Mouse (Mus musculus) liver, embryonic 12.5 days (tissue): ENCODE data around the gene Oaz2. TPM values are rescaled to one million over a fixed set of nuclear protein-coding genes. Genes with fewer than 3 reads are reported as not detected.
A peak's percentile ranks its signal among the peaks of the same experiment; 100 is the strongest.

ENCODE experiments used
- ATAC-seq: fragments of 200-750 bp; cut with Nextera tagmentation; 2 replicates; pipeline ENCODE4 v1.8.0; 2017; ENCODE audit warnings: moderate number of reproducible peaks, mild to moderate bottlenecking, moderate library complexity
- H3K27ac ChIP-seq: fragments of 300-500 bp; sonication (generic); 2 replicates; pipeline ENCODE4 v1.5.1; 2016; ENCODE audit warnings: mild to moderate bottlenecking
- H3K27me3 ChIP-seq: fragments of 300-500 bp; sonication (generic); replicated peaks from 2 replicates; pipeline ENCODE4 v1.6.1; 2016; ENCODE audit warnings: mild to moderate bottlenecking, moderate library complexity
- H3K36me3 ChIP-seq: fragments of 300-500 bp; sonication (generic); 2 replicates; pipeline ENCODE4 v1.6.1; 2016; ENCODE audit warnings: mild to moderate bottlenecking, moderate library complexity
- H3K4me1 ChIP-seq: fragments of 300-500 bp; sonication (generic); 2 replicates; pipeline ENCODE4 v1.6.1; 2016
- H3K4me2 ChIP-seq: fragments of 300-500 bp; sonication (generic); 2 replicates; pipeline ENCODE4 v1.6.1; 2016; ENCODE audit warnings: mild to moderate bottlenecking, moderate library complexity
- H3K4me3 ChIP-seq: fragments of 300-500 bp; sonication (generic); 2 replicates; pipeline ENCODE4 v1.5.1; 2016; ENCODE audit warnings: mild to moderate bottlenecking, moderate library complexity
- H3K9ac ChIP-seq: fragments of 300-500 bp; sonication (generic); 2 replicates; pipeline ENCODE4 v1.6.1; 2016; ENCODE audit warnings: mild to moderate bottlenecking, moderate library complexity
- H3K9me3 ChIP-seq: fragments of 300-500 bp; sonication (generic); replicated peaks from 2 replicates; pipeline ENCODE4 v1.6.1; 2016; ENCODE audit warnings: mild to moderate bottlenecking, moderate library complexity
- WGBS: fragments of 180-500 bp; shearing (Covaris S2); methylation state at CpG from one replicate; pipeline ENCODE4 v1.1.7; 2016; ENCODE audit not compliant: insufficient replicate concordance; 5-methylcytosine and 5-hydroxymethylcytosine counted together
- polyA plus RNA-seq: library from polyadenylated mRNA; unstranded; fragments of >200 nt; fragmentation: Nextera tagmentation; extraction: Ambion mirVana; gene quantifications from 2 replicates; pipeline ENCODE4 v1.2.1, GENCODE M21; 2016

Oaz2 gene
- polyA plus RNA-seq, 1 experiment from 2014 or later, result 71.0 TPM

DNA sequence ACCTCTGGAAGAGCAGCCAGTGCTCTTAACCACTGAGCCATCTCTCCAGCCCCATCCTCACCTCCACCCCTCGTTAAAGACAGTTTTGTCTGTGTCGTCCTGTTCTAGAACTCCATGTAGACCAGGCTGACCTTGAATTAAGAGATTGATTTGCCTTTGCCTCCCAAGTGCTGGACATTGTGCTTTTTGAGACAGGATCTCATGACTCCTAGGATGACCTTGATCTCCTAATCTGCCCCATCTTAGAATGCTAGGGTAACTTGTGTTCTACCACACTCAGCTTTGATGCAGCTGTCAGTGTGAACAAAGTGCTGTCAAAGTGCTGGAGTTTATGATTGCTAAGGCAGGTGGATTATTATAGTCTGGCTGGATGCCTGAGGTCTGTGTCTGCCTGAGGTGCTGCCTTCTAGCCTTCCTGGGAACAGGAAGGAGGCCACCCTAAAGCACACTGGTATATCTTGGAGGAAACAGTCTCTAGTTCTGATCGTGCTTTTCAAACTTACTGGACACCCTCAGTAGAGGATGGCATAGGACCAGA lies 13.0 kb upstream of the Oaz2 start:
- H3K4me2 ChIP-seq, result no peak overlapping the region
- no peaks in the 10 kb centered on the region for H3K27me3 ChIP-seq
- H3K27ac ChIP-seq, result no peak overlapping the region
- H3K9me3 ChIP-seq, result no peaks in the 10 kb centered on the region
- no peak overlapping the region for H3K4me3 ChIP-seq
- H3K36me3 ChIP-seq, result no peaks in the 10 kb centered on the region
- no peak for ATAC-seq
- H3K4me1 ChIP-seq, result peaks cover 14% of the 10 kb centered on the region
- H3K9ac ChIP-seq, result no peak overlapping the region
- WGBS, result 57% methylated on average over 3 of the region's 3 CpGs

DNA sequence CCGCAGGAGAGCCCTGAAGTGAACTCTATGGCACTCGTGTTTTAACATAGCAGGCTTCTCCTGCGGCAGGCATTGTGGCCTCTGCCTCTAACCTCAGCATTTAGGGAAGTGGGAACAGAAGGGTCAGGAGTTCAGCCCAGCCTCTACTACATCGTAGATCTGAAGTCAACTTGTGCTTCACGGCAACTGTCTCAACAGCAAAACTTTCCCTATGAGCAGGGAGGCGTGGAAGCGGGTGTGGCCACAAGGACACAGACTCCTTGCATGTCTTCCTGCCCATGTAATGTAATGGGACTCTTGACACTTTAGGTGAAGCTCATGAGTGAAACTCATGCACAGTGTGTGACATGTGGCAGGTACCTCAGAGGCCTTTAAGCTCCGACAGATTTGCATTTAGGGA lies 12.3 kb upstream of the Oaz2 start:
- Histone ChIP-seq H3K27me3 (no peaks in the 10 kb centered on the region), H3K4me2 (no peak overlapping the region), H3K4me1 (peaks cover 6% of the 10 kb centered on the region), H3K36me3 (no peaks in the 10 kb centered on the region), H3K27ac (no peak overlapping the region), H3K9ac (no peak overlapping the region), H3K4me3 (no peak overlapping the region), H3K9me3 (no peaks in the 10 kb centered on the region)
- 42% methylated on average over 8 of the region's 8 CpGs for WGBS
- no peak for ATAC-seq

DNA sequence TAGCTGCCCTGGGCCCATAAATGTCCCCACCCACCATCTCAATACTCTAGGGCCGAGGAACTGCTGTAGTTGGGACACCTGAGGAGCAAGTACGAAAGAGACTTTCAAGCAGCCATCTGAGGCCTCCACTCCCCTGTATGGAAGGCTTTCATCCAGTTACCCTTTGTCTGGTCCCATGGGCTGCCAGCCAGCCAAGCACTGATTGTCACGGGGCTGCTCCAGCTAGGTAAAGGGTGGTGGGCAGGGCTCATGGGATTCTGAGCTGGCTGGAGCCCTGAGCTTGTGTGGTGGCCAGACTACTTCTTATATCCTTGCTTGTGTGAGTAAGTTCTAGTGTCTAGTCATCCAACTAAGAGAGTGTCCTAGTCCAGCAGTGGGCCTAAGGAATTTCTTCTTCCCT lies 10.6 kb upstream of the Oaz2 start:
- Histone ChIP-seq H3K4me2 (no peak overlapping the region), H3K27me3 (no peaks in the 10 kb centered on the region), H3K4me3 (no peak overlapping the region), H3K36me3 (no peaks in the 10 kb centered on the region), H3K9ac (no peak overlapping the region), H3K27ac (no peak overlapping the region), H3K9me3 (no peaks in the 10 kb centered on the region), H3K4me1 (0 out of 2 replicates have a peak, but pooled peaks cover 4% of the 10 kb centered on the region)
- ATAC-seq, result no peak
- WGBS, result 71% methylated on average over 3 of the region's 3 CpGs

DNA sequence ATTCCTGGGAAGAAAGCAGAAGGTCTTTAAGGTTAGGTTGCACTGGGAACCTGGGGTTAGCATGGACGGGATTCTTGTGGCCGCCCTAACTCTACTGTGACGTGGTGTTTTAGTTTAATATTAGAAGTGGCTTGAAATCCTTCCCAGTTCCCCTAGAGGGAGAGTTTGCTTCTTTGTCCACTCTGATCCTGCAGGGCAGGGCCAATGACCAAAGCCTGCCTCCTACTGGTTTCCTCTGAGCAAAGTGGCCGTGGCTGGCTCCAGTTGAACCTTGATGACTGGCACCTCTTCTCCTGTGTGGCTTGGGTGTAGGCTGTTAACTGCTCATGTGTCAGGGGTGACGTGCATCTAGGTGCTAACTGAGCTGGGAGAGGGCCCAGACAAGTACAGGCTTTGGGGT lies 6.8 kb upstream of the Oaz2 start:
- H3K9me3 ChIP-seq, result no peaks in the 10 kb centered on the region
- H3K4me2 ChIP-seq, result no peak overlapping the region
- H3K27me3 ChIP-seq, result no peaks in the 10 kb centered on the region
- peaks cover 2% of the 10 kb centered on the region; the same call in 1 of the 2 replicates for H3K4me1 ChIP-seq
- H3K27ac ChIP-seq, result no peak overlapping the region
- H3K9ac ChIP-seq, result no peak overlapping the region
- WGBS, result 50% methylated on average over 5 of the region's 5 CpGs
- H3K4me3 ChIP-seq, result no peak overlapping the region
- no peak for ATAC-seq
- H3K36me3 ChIP-seq, result no peaks in the 10 kb centered on the region

DNA sequence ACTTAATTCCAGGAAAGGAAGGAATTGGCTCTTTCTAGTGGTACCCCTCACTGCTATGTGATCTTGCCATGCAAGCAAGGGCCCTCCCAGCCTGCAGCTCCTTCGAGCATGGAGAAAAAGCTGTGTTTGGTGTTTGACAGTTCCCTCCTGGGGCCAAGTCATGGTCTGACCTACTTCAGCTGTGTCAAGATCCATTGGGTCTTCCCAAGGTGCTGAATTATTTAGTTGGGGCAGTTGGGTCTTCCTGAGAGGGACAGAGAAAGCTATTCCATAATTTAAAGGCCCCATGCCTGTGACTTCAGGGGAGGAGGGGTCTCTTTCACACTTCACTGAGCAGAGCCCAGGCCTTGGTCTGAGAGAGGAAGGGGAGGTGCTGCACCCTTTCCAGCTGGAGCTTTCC lies 6.3 kb upstream of the Oaz2 start:
- Histone ChIP-seq H3K4me3 (no peak overlapping the region), H3K4me1 (peaks cover 5% of the 10 kb centered on the region; the same call in 1 of the 2 replicates), H3K27ac (no peak overlapping the region), H3K9ac (no peak overlapping the region), H3K36me3 (no peaks in the 10 kb centered on the region), H3K9me3 (no peaks in the 10 kb centered on the region), H3K4me2 (no peak overlapping the region), H3K27me3 (no peaks in the 10 kb centered on the region)
- WGBS, result 63% methylated on average over 1 of the region's 1 CpGs
- no peak for ATAC-seq

DNA sequence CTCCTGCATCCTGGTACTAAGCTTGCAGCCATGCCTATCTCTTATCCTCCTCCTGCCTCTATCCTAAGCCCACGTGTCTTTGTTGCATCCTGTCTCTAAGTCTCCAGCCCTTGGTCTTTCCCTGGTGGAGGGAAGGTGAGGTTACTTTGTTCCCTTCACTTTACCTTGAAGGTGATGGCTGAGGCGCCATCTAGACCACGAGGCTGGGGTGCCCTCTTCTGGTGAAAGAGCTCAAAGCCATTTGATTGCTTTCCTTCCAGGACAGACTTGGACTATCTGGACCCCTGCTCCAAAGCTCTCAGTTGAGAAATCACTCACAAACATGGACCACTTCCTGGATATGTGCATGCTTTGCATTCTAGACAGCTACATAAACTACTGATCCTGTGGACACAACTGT lies 3.6 kb upstream of the Oaz2 start:
- Histone ChIP-seq H3K4me1 (peaks cover 5% of the 10 kb centered on the region; the same call in 1 of the 2 replicates), H3K36me3 (no peaks in the 10 kb centered on the region), H3K4me3 (no peak overlapping the region), H3K4me2 (no peak overlapping the region), H3K9me3 (no peaks in the 10 kb centered on the region), H3K9ac (no peak overlapping the region), H3K27ac (no peak overlapping the region), H3K27me3 (no peaks in the 10 kb centered on the region)
- WGBS, result 2% methylated on average over 3 of the region's 3 CpGs
- no peak for ATAC-seq

DNA sequence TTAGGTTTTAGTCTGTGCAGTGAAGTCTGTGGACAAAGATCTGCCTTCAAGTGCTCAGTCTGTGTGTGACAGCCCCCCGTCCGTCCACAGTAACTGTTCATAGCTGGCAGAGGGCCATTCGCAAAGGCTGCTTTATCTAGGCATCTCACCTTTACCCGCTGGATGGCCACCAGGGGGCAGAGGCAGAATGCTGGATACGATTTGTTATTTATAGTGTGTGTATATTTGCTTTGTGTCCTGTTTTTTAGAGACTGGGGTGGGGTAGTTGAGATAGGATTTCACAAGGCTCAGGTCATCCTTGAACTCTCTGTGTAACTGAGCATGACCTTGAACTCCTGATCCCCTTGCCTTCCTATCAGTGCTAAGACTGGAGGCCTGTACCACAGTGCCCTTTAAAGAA lies 1.8 kb upstream of the Oaz2 start:
- whole genome bisulfite sequencing, result 17% methylated on average over 5 of the region's 5 CpGs
- H3K4me3 ChIP-seq, result no peak overlapping the region
- ATAC-seq, result 0 out of 2 replicates have a peak, but pooled peaks have one; percentile 30
- peaks cover 5% of the 10 kb centered on the region; the same call in 1 of the 2 replicates for H3K4me1 ChIP-seq
- no peaks in the 10 kb centered on the region for H3K9me3 ChIP-seq
- H3K27me3 ChIP-seq, result no peaks in the 10 kb centered on the region
- no peak overlapping the region for H3K27ac ChIP-seq
- H3K9ac ChIP-seq, result no peak overlapping the region
- no peak overlapping the region for H3K4me2 ChIP-seq
- no peaks in the 10 kb centered on the region for H3K36me3 ChIP-seq

DNA sequence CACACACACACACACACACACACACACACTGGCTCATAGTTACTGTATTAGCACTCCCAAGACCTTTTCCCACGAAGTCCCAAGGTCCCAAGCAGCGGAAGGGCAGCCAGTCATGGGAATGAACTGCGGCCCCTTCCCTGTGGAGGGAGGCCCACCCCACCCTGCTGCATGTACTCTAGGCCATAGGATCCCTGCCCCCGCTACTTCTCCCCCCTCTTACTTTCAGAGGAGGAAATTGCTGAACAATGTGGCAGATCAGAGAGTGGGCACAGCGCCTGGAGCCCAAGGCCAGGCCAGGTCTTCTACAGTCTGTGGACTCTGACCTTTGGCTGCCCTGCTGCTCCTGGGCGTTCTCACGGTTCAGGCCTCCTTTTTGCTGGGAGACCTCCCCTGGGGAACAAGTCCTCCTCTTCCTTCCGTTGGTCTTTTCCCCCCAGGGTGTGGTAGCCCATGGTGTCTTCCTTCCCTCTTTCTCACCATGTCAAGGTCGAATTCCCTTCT lies 3.7 kb downstream of the Oaz2 start:
- Histone ChIP-seq H3K36me3 (no peaks in the 10 kb centered on the region), H3K4me1 (peaks cover 17% of the 10 kb centered on the region), H3K27me3 (no peaks in the 10 kb centered on the region), H3K4me2 (peak overlapping the region; percentile 7; the same call in 1 of the 2 replicates), H3K4me3 (no peak overlapping the region), H3K9me3 (no peaks in the 10 kb centered on the region), H3K9ac (no peak overlapping the region), H3K27ac (peak overlapping the region; percentile 13; the same call in 1 of the 2 replicates)
- no peak for ATAC-seq
- WGBS, result 48% methylated on average over 9 of the region's 9 CpGs

DNA sequence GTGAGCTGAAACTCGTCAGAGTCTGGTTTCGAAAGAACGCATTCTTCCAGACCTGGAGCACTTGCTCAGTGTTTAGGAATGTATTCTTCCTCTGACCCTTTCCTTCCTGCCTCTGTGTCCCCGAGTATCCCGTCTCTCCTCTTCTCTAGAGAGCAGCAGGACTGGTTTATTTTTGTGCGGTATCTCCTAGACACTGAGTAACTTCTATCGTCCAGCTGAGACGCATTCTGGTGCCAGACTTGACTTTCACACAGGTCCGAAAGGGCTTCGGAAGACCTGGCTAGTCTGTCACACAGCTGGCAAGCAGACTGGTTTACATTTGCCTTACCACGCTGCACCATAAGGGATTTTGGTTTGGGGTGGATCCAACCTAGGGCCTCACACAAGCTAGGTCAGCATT lies 5.2 kb downstream of the Oaz2 start:
- H3K4me2 ChIP-seq, result no peak overlapping the region
- 72% methylated on average over 11 of the region's 11 CpGs for WGBS
- no peak for ATAC-seq
- H3K4me3 ChIP-seq, result no peak overlapping the region
- H3K9me3 ChIP-seq, result no peaks in the 10 kb centered on the region
- H3K27me3 ChIP-seq, result no peaks in the 10 kb centered on the region
- no peak overlapping the region for H3K9ac ChIP-seq
- H3K36me3 ChIP-seq, result no peaks in the 10 kb centered on the region
- H3K4me1 ChIP-seq, result peaks cover 30% of the 10 kb centered on the region
- no peak overlapping the region for H3K27ac ChIP-seq

GRCm38 (mm10) chr9:65675461-65676357 lies 7.9 kb downstream of the Oaz2 start:
- peaks cover 57% of the 10 kb centered on the region for H3K4me1 ChIP-seq
- H3K27me3 ChIP-seq, result no peaks in the 10 kb centered on the region
- H3K27ac ChIP-seq, result peak overlapping the region; percentile 66
- 40% methylated on average over 8 of the region's 8 CpGs for WGBS
- H3K9ac ChIP-seq, result peak overlapping the region; percentile 90
- no peaks in the 10 kb centered on the region for H3K9me3 ChIP-seq
- H3K36me3 ChIP-seq, result no peaks in the 10 kb centered on the region
- peak overlapping the region; percentile 74 for H3K4me3 ChIP-seq
- peak; percentile 49 for ATAC-seq
- peak overlapping the region; percentile 89 for H3K4me2 ChIP-seq

DNA sequence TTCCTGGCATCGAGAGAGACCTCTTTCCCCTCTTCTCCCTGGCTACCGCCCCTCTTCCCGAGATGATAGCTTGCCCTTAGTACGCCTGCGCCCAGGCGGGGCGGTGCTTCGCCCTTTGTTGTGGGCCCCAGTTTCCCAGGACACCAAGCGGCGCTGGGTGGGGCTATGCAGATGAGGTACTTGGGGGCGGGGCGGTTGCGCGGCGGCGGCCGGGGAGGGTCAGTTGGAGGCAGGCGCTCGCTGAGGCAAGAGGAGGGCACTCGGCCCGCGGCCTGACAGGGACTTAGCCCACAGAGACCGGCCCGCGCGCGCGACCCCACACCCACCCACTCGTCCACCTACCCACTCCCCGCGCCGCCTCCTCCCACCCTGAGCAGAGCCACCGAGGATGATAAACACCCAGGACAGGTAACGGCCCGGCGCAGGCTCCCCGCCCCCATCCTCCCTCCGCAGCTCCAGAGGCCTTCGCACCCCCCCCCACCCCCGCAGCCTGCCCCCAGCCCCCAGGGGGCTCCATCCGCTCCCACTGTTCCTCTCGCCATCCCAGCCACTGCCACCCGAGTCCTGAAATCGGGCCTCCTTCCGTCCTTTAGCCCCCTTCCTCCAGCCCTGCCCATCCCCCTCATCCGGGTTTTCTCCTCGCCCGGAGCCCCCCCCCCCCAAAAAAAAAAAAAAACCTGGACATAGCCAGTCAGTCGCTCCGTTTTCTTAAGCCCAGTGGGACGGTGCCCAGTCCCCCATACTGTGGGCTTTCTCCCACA lies 8.7 kb downstream of the Oaz2 start:
- no peaks in the 10 kb centered on the region for H3K27me3 ChIP-seq
- H3K36me3 ChIP-seq, result no peaks in the 10 kb centered on the region
- peaks cover 60% of the 10 kb centered on the region for H3K4me1 ChIP-seq
- ATAC-seq, result peak; percentile 98
- H3K4me2 ChIP-seq, result peak overlapping the region; percentile 89
- peak overlapping the region; percentile 68 for H3K27ac ChIP-seq
- no peaks in the 10 kb centered on the region for H3K9me3 ChIP-seq
- peak overlapping the region; percentile 74 for H3K4me3 ChIP-seq
- 1% methylated on average over 33 of the region's 51 CpGs for WGBS
- peak overlapping the region; percentile 90 for H3K9ac ChIP-seq

DNA sequence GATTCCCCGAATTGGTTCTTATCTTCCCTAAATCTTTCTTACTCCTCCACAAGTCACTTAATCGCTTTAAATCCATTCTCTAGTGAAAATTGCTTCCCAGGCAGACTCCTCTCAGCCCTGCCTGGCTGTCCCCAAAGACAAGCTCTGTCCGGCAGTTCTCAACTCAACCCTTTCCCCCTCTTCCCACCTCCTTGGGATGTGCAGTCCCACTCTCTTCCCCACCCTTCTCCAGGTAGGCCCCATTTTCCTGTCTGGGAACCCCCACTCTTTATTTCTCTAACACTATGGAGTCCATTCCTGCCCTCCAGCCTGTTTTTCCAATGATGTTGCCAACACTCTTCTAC lies 9.3 kb downstream of the Oaz2 start:
- ATAC-seq, result no peak
- Histone ChIP-seq H3K4me2 (peak overlapping the region; percentile 89), H3K9ac (peak overlapping the region; percentile 90), H3K27me3 (no peaks in the 10 kb centered on the region), H3K9me3 (no peaks in the 10 kb centered on the region), H3K4me3 (peak overlapping the region; percentile 74), H3K27ac (no peak overlapping the region), H3K36me3 (no peaks in the 10 kb centered on the region), H3K4me1 (peaks cover 59% of the 10 kb centered on the region)
- WGBS, result 27% methylated on average over 3 of the region's 3 CpGs
